Mouse (Mus musculus): ENCODE results near the gene Ttc39d.

DNA sequence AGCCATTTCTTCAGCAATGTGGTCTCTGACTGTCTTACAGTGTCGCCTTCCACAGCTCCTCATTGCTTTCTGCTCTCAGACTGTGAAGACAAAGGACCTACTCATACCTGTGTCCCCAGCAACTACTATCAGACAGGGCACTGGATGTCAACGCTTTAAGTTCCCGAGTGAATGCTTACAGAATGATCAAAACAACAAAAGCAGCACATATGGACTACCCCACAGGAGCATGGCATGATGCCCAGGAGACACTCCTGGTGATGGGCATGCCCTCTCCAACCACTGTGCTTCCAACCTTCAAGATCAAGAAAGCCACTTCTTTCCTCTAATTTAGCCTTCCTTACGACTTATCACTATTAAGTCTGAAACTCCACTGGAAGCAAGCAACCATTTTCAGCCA lies 59.8 kb downstream of the Ttc39d start:
- TF ChIP-seq POLR2A (IDR thresholded peaks at IDR 0.05; ENCODE audit: borderline replicate concordance, insufficient read depth, low read length) (no peak), CTCF (IDR thresholded peaks at IDR 0.05; ENCODE audit: borderline replicate concordance, insufficient read depth, low read depth, low read length) (no peak)

All from cerebellum, adult 2 months (tissue).